Comparison of ENCODE assay signal across 27 mouse cellular contexts in genomic region chr6:17374326-17374725, GRCm38 (mm10).
"Had no signal": no experiment of that assay in that cellular context is flagged by ENCODE, and none has a peak within 500 bp of the region (broad histone marks: within the 10 kb centered on the region; RNA-seq: fewer than 3 reads in every experiment).

No protein-coding gene starts in this region.

- H3K27me3 ChIP-seq: limb, embryonic 12.5 days; limb, embryonic 13.5 days; limb, embryonic 15.5 days; liver, embryonic 12.5 days; liver, embryonic 13.5 days; liver, embryonic 15.5 days; lung, embryonic 15.5 days; midbrain, embryonic 12.5 days; midbrain, embryonic 13.5 days; midbrain, embryonic 15.5 days; neural tube, embryonic 12.5 days had no signal

- H3K4me1 ChIP-seq: limb, embryonic 10.5 days; limb, embryonic 12.5 days; limb, embryonic 13.5 days; limb, embryonic 15.5 days; liver, embryonic 12.5 days; liver, embryonic 13.5 days; liver, embryonic 15.5 days; lung, embryonic 15.5 days; megakaryocyte, embryonic 14.5 days; midbrain, embryonic 10.5 days; midbrain, embryonic 12.5 days; midbrain, embryonic 13.5 days; midbrain, embryonic 15.5 days; neural tube, embryonic 12.5 days had no signal

- H3K27ac ChIP-seq: limb, embryonic 10.5 days; limb, embryonic 12.5 days; limb, embryonic 13.5 days; limb, embryonic 15.5 days; liver, embryonic 12.5 days; liver, embryonic 13.5 days; liver, embryonic 14.5 days; liver, embryonic 15.5 days; lung, embryonic 15.5 days; macrophage; midbrain, embryonic 10.5 days; midbrain, embryonic 12.5 days; midbrain, embryonic 13.5 days; midbrain, embryonic 15.5 days; neural tube, embryonic 12.5 days had no signal

- H3K4me3 ChIP-seq: limb, embryonic 10.5 days; limb, embryonic 12.5 days; limb, embryonic 13.5 days; limb, embryonic 15.5 days; liver, embryonic 12.5 days; liver, embryonic 13.5 days; liver, embryonic 15.5 days; lung, embryonic 15.5 days; megakaryocyte, embryonic 14.5 days; midbrain, embryonic 10.5 days; midbrain, embryonic 12.5 days; midbrain, embryonic 13.5 days; midbrain, embryonic 15.5 days; myocyte; neural tube, embryonic 12.5 days had no signal

- DNase-seq: liver; liver, embryonic 13.5 days; liver, postnatal 0 days; lung, adult 18-20 months; lung, adult 2 months; lung, embryonic 14.5 days; lung, postnatal 10 days; lung, postnatal 14 days; lung, postnatal 36 days; lung, postnatal 4 days; midbrain, embryonic 14.5 days had no signal
